In genomic region chr19:61151372-61151700, GRCm38 (mm10) we compare ENCODE assay signal across 8 mouse cellular contexts. TPM values are rescaled to one million over a fixed set of nuclear protein-coding genes. Genes with fewer than 3 reads are reported as not detected.
DNase-seq lines count a peak whose midpoint lies in the region; ATAC-seq and TF ChIP-seq lines count a peak whose summit lies in the region.
"Had no signal": no experiment of that assay in that cellular context is flagged by ENCODE, and none has a peak within 500 bp of the region (broad histone marks: within the 10 kb centered on the region; RNA-seq: fewer than 3 reads in every experiment).

No protein-coding gene starts in this region.

- peak; percentile 46 for DNase-seq in CD4-positive helper T cell, adult 2 months (ENCODE audit: low read depth, low spot score)
- peak; percentile 56 for DNase-seq in kidney, adult 18-20 months
- DNase-seq in lung, adult 2 months, result no peak
- DNase-seq in gastrocnemius, postnatal 36 days, result no peak

- TF ChIP-seq CTCF in E14TG2a.4 (conservative IDR thresholded peaks at IDR 0.05; ENCODE audit: low read length), result no peak
- no peak for TF ChIP-seq CTCF in lung, adult 2 months (IDR thresholded peaks at IDR 0.05; ENCODE audit: insufficient read depth, low read length)
- no peak for TF ChIP-seq CTCF in olfactory bulb, adult 2 months (IDR thresholded peaks at IDR 0.05; ENCODE audit: insufficient read depth, low read depth, low read length)

- no peaks in the 10 kb centered on the region for H3K36me3 ChIP-seq in E14TG2a.4 (ENCODE audit: insufficient read depth, low read length)

- TF ChIP-seq POLR2A in lung, adult 2 months (IDR thresholded peaks at IDR 0.05; ENCODE audit: borderline replicate concordance, extremely low read depth, low read depth, low read length), result no peak
- TF ChIP-seq POLR2A in olfactory bulb, adult 2 months (IDR thresholded peaks at IDR 0.05; ENCODE audit: insufficient read depth, low read depth, low read length), result no peak

- 9% methylated on average over 8 of the region's 8 CpGs for WGBS in lung, adult 2 months
- 12% methylated on average over 8 of the region's 8 CpGs for WGBS in olfactory bulb, adult 2 months

- no peaks in the 10 kb centered on the region for H3K4me1 ChIP-seq in E14TG2a.4 (replicated peaks; ENCODE audit: low read depth, low read length)
- no peaks in the 10 kb centered on the region; the same call in 1 of the 2 replicates for H3K4me1 ChIP-seq in lung, adult 2 months (ENCODE audit: control insufficient read depth, insufficient read depth, low read length)
- H3K4me1 ChIP-seq in olfactory bulb, adult 2 months (ENCODE audit: control insufficient read depth, insufficient read depth, low read length), result peaks cover 5% of the 10 kb centered on the region

- peak overlapping the region; percentile 61 for H3K4me3 ChIP-seq in E14TG2a.4 (replicated peaks; ENCODE audit: low read length)
- H3K4me3 ChIP-seq in lung, adult 2 months (replicated peaks; ENCODE audit: extremely low read depth, low read depth, low read length), result peak overlapping the region; percentile 8
- peak overlapping the region; percentile 33 for H3K4me3 ChIP-seq in olfactory bulb, adult 2 months (ENCODE audit: insufficient read depth, low read depth, low read length)

- no peak overlapping the region for H3K27ac ChIP-seq in olfactory bulb, adult 2 months (ENCODE audit: insufficient read depth, low read depth, low read length)

- peaks cover 12% of the 10 kb centered on the region for H3K9me3 ChIP-seq in E14TG2a.4 (ENCODE audit: low read length)

- 0 out of 2 replicates have a peak, but pooled peaks cover 2% of the 10 kb centered on the region for H3K27me3 ChIP-seq in E14TG2a.4 (ENCODE audit: insufficient read depth, low read length)

- peak; percentile 49; the same call in 1 of the 2 replicates for ATAC-seq in erythroid progenitor cell, adult 5-6 weeks (replicated peaks; ENCODE audit: low FRiP score, poor library complexity, severe bottlenecking)

- intact Hi-C loops in gastrocnemius, postnatal 36 days (cut with DNase I), result no loop called here

RNA-seq across cellular contexts. Expression of gene Zfp950, which starts 10.7 kb away (rescaled TPM):
- 19.8 and 25.2 TPM in 2 replicates for total RNA-seq in erythroid progenitor cell, adult 5-6 weeks (2015; ENCODE audit: low replicate concordance)
- total RNA-seq in erythroid progenitor cell, adult 5-6 weeks (2017; ENCODE audit: low replicate concordance), result 15.0 and 27.2 TPM in 2 replicates
- polyA plus RNA-seq in lung, adult 2 months (2012; rRNA removed), result 3.5 and 5.7 TPM in 2 replicates
- not detected in 2 replicates for polyA plus RNA-seq in olfactory bulb, adult 2 months (2012; ENCODE audit: insufficient read depth, insufficient read length, low replicate concordance, missing spikeins)
- 1 to 10 TPM; 3.6 to 6.7 TPM for total RNA-seq in gastrocnemius, postnatal 36 days (2021)

RNA-seq across cellular contexts. Expression of gene Gm7102, which starts 24.8 kb away (rescaled TPM):
- total RNA-seq in erythroid progenitor cell, adult 5-6 weeks (2015; ENCODE audit: low replicate concordance), result not detected in 2 replicates
- total RNA-seq in erythroid progenitor cell, adult 5-6 weeks (2017; ENCODE audit: low replicate concordance), result not detected in 2 replicates
- not detected in 2 replicates for polyA plus RNA-seq in lung, adult 2 months (2012; rRNA removed)
- not detected in 2 replicates for polyA plus RNA-seq in olfactory bulb, adult 2 months (2012; ENCODE audit: insufficient read depth, insufficient read length, low replicate concordance, missing spikeins)
- not detected for total RNA-seq in gastrocnemius, postnatal 36 days (2021)

RNA-seq across cellular contexts. Expression of gene Gm6020, which starts 32.4 kb away (rescaled TPM):
- not detected in 2 replicates for total RNA-seq in erythroid progenitor cell, adult 5-6 weeks (2015; ENCODE audit: low replicate concordance)
- not detected in 2 replicates for total RNA-seq in erythroid progenitor cell, adult 5-6 weeks (2017; ENCODE audit: low replicate concordance)
- polyA plus RNA-seq in lung, adult 2 months (2012; rRNA removed), result not detected in 2 replicates
- not detected in 2 replicates for polyA plus RNA-seq in olfactory bulb, adult 2 months (2012; ENCODE audit: insufficient read depth, insufficient read length, low replicate concordance, missing spikeins)
- total RNA-seq in gastrocnemius, postnatal 36 days (2021), result not detected
- total RNA-seq: heart, postnatal 10 days had no signal

Comparison
In these comparisons a context has a peak if more than half of its experiments do, and no peak if none do; other contexts are left out.
1. DNase-seq: peak in CD4-positive helper T cell, adult 2 months (single experiment) and kidney, adult 18-20 months (single experiment); none in lung, adult 2 months (single experiment) and gastrocnemius, postnatal 36 days (0 of 2).
2. H3K4me3 ChIP-seq: peak in every context shown above with its lines; median percentile 61 in E14TG2a.4; 33 in olfactory bulb, adult 2 months; 8 in lung, adult 2 months.